Mouse (Mus musculus): ENCODE data around the gene Kmt2e. TPM values are rescaled to one million over a fixed set of nuclear protein-coding genes. Genes with fewer than 3 reads are reported as not detected.
A peak's percentile ranks its signal among the peaks of the same experiment; 100 is the strongest.

The Kmt2e gene
- polyA plus RNA-seq, 1 experiment from 2014 or later = 99.2 TPM

DNA sequence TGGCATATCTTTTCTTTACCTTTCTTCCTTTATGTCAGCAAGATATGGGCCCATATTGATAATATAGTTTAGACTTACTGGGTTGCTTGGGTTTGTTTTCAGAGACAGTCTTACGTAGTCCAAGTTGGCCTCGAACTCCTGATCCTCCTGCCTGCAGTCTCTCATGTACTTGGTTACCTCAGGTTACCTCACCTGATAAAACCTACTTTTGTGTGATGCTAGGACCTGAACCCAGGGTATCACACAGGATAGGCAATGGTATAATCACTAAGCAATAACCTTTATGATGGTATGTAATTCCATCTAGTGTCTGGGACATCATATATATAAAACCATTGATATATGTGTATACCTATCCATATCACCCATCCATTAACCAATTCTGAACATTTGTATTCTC, 12.8 kb upstream of the Kmt2e start:
- Histone ChIP-seq H3K27me3 (ENCODE audit: control insufficient read depth, insufficient read depth, low read depth, low read length) (no peaks in the 10 kb centered on the region), H3K9ac (ENCODE audit: low read length) (no peak overlapping the region), H3K27ac (ENCODE audit: low read length) (no peak overlapping the region), H3K4me3 (ENCODE audit: low read length) (no peak overlapping the region), H3K4me2 (ENCODE audit: low read depth, low read length) (no peak overlapping the region), H3K4me1 (replicated peaks; ENCODE audit: control insufficient read depth, insufficient read depth, low read length) (peaks cover 27% of the 10 kb centered on the region), H3K9me3 (ENCODE audit: control insufficient read depth, low read length) (no peaks in the 10 kb centered on the region), H3K36me3 (ENCODE audit: control insufficient read depth, insufficient read depth, low read length) (peaks cover 8% of the 10 kb centered on the region)
- no peak for ATAC-seq (ENCODE audit: low read depth)
- WGBS = 85% methylated on average over 2 of the region's 2 CpGs

DNA sequence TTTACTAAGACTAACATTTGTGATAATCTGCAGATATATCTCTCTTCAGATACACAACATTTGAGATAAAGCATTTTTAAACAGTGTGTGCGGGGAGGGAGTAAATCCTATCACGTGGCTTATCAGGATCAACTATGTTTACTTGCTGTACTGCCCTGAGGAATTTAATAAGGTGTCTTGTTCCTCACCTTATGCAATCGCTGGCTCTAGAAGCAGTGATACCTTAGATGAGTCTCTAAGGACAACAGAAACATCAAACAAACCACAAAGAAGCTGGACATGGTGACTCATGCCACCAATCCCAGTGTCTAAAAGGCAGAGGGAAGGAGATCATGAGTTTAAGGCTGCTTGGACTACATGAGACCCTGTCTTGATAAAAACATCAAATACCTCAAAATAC, 11.2 kb upstream of the Kmt2e start:
- Histone ChIP-seq H3K4me1 (replicated peaks; ENCODE audit: control insufficient read depth, insufficient read depth, low read length) (peaks cover 19% of the 10 kb centered on the region), H3K27me3 (ENCODE audit: control insufficient read depth, insufficient read depth, low read depth, low read length) (no peaks in the 10 kb centered on the region), H3K27ac (ENCODE audit: low read length) (no peak overlapping the region), H3K36me3 (ENCODE audit: control insufficient read depth, insufficient read depth, low read length) (peaks cover 10% of the 10 kb centered on the region), H3K9ac (ENCODE audit: low read length) (no peak overlapping the region), H3K9me3 (ENCODE audit: control insufficient read depth, low read length) (no peaks in the 10 kb centered on the region), H3K4me3 (ENCODE audit: low read length) (no peak overlapping the region), H3K4me2 (ENCODE audit: low read depth, low read length) (no peak overlapping the region)
- no peak for ATAC-seq (ENCODE audit: low read depth)
- whole genome bisulfite sequencing = 53% methylated on average over 3 of the region's 3 CpGs

DNA sequence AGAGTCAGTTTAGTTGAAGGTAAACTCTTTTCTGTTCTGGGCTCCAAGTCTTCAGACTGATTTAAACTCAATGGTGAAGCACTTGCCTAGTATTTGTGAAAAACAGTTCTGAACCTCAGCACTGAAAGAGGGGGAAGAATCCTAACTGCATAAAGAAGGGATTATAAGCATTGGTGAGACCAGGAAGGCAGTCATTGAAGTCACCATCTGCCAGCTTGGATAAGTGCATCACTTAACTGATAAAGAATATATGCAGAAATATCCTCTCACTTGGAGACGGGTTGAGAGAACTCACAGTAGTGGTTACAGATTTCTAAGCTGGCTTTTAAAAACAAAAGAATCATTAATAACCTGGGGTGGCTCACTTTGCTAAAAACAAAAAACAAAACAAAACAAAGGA, 6.7 kb upstream of the Kmt2e start:
- H3K36me3 ChIP-seq (ENCODE audit: control insufficient read depth, insufficient read depth, low read length) = peaks cover 10% of the 10 kb centered on the region
- no peaks in the 10 kb centered on the region for H3K27me3 ChIP-seq (ENCODE audit: control insufficient read depth, insufficient read depth, low read depth, low read length)
- no peak overlapping the region for H3K4me2 ChIP-seq (ENCODE audit: low read depth, low read length)
- ATAC-seq (ENCODE audit: low read depth) = no peak
- no peak overlapping the region for H3K9ac ChIP-seq (ENCODE audit: low read length)
- peaks cover 15% of the 10 kb centered on the region for H3K4me1 ChIP-seq (replicated peaks; ENCODE audit: control insufficient read depth, insufficient read depth, low read length)
- no peak overlapping the region for H3K4me3 ChIP-seq (ENCODE audit: low read length)
- H3K27ac ChIP-seq (ENCODE audit: low read length) = no peak overlapping the region
- no peaks in the 10 kb centered on the region for H3K9me3 ChIP-seq (ENCODE audit: control insufficient read depth, low read length)
- 43% methylated on average over 1 of the region's 1 CpGs for WGBS

DNA sequence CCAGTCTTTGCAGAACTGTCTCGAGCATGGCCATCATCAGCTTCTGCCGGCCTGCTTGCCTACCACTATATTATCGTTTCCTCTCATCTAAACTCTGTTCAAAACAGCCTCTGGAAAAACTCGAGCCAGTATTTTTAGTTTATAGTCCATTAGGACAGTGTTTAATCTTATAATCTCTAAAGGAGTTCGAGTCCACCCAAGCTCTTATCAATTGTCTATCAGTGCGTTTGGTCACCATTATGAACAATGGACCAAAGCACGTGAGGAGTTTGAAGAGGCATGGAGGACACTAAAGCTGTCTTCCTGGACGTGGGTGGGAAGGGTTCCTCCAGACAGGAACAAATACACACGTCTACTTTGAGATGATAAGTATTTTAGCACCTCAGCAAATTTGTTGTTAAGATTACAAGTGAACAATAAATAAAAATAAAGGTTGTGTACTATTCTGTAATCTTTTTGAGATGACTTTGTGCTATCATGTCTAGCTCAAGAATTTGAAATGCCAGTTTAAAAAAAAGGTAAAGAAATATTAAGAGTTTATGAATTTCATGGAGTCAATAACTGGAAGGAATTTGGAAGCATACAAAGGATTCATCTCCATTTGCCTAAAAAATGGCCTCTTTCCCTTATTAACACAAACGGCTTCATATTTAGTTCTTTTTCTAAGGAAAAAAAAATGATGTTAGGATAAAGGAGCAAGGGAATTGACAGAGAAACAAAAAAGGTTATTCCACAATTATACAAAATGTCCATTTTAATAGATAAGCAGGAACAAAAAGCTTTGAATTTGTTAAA, 3.0 kb upstream of the Kmt2e start:
- Histone ChIP-seq H3K36me3 (ENCODE audit: control insufficient read depth, insufficient read depth, low read length) (peaks cover 2% of the 10 kb centered on the region; the same call in 1 of the 2 replicates), H3K9ac (ENCODE audit: low read length) (peak overlapping the region; percentile 45; the same call in 1 of the 2 replicates), H3K27ac (ENCODE audit: low read length) (no peak overlapping the region), H3K27me3 (ENCODE audit: control insufficient read depth, insufficient read depth, low read depth, low read length) (no peaks in the 10 kb centered on the region), H3K4me2 (ENCODE audit: low read depth, low read length) (peak overlapping the region; percentile 79), H3K4me3 (ENCODE audit: low read length) (peak overlapping the region; percentile 48), H3K4me1 (replicated peaks; ENCODE audit: control insufficient read depth, insufficient read depth, low read length) (peaks cover 15% of the 10 kb centered on the region), H3K9me3 (ENCODE audit: control insufficient read depth, low read length) (no peaks in the 10 kb centered on the region)
- ATAC-seq (ENCODE audit: low read depth) = no peak
- WGBS = 5% methylated on average over 10 of the region's 10 CpGs

DNA sequence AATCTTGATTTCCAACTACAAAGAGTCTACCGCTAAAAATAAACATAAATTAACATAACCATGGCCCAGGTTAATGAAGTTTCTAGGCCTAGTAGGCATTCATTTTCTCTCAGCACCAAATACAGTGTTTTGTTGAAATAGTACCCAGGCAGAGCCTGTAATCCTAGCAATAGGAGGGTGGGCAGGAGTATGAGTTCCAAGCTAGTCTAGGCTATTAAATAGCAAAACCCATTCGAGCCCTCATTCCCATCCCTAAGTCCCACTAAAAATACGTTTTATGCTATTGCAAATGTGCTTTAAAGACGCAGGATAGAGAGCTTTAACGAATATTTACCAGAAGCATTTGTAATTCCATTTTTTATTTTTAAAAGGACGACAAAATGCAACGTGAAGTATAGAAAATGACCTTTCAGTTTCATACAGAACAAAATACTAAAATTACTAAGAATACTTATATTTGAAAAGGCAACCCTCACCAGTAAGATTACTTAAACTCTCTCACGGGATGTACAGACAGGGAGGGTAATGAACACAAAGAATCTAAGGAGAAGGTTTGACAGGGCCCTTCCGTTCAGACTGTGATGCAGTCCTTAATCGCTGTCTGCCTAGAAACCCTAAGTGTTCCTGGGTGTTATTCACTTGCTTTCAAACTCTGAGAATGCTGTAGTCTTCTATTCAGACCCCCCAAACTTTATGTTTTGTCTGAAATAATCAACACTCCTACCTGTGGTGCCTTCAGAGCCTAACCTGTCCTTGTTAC, 2.1 kb upstream of the Kmt2e start:
- Histone ChIP-seq H3K4me1 (replicated peaks; ENCODE audit: control insufficient read depth, insufficient read depth, low read length) (peaks cover 18% of the 10 kb centered on the region), H3K9ac (ENCODE audit: low read length) (peak overlapping the region; percentile 94)
- under 1% methylated on average over 10 of the region's 10 CpGs for WGBS

DNA sequence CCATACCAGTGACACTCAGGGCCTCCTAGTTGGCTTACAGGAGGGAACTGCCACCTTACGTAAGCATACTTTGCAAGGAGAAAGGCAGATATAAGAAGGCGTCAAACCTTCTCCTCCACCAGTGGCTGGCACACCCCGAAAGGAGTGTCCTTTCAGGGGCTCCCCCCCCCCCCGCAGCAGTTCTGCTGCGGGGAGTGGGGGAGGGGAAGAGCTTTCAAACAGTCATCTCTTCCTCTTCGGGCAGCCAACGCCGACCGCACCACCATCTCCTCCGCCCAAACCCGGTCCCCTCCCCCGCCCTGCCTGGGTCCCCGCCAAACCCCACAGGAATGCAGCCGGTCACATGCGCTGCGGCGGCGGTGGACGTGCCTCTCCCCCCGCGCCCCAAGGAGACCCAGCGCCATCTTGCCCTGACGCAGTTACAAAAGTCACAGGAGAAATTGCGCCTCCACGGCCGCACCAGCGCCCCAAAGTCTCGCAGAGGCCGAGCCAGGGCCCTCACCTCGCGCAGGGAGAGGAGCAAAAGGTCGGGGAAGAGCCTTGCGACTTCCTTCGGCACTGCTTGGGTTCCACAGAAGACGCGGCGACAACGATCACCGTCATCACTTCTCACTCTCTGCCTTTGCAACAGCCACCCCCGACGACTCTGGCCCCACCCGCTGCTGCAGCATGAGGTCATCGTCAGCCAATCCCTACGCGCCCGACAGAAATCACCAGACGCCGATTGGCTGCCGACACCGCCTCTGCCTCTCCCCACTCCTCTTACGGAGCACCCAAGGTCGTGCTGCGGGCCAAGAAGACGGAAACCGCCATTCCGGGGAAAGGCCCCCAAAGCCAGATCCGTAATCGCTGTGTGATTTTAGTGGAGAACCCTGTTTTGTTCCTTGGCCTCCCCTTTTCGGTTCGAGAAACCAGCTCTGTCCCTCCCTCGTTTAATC, 1.3 kb upstream of the Kmt2e start:
- no peaks in the 10 kb centered on the region for H3K36me3 ChIP-seq (ENCODE audit: control insufficient read depth, insufficient read depth, low read length)
- ATAC-seq (ENCODE audit: low read depth) = peak; percentile 95
- H3K4me1 ChIP-seq (replicated peaks; ENCODE audit: control insufficient read depth, insufficient read depth, low read length) = peaks cover 18% of the 10 kb centered on the region
- H3K4me3 ChIP-seq (ENCODE audit: low read length) = peak overlapping the region; percentile 75
- H3K4me2 ChIP-seq (ENCODE audit: low read depth, low read length) = peak overlapping the region; percentile 86
- H3K9ac ChIP-seq (ENCODE audit: low read length) = peak overlapping the region; percentile 94
- no peaks in the 10 kb centered on the region for H3K27me3 ChIP-seq (ENCODE audit: control insufficient read depth, insufficient read depth, low read depth, low read length)
- H3K27ac ChIP-seq (ENCODE audit: low read length) = peak overlapping the region; percentile 100
- under 1% methylated on average over 61 of the region's 61 CpGs for WGBS
- no peaks in the 10 kb centered on the region for H3K9me3 ChIP-seq (ENCODE audit: control insufficient read depth, low read length)

More for the DNA sequence above, 2.1 kb upstream of the Kmt2e start:
- ATAC-seq (ENCODE audit: low read depth) = no peak
- peak overlapping the region; percentile 100 for H3K27ac ChIP-seq (ENCODE audit: low read length)
- H3K4me3 ChIP-seq (ENCODE audit: low read length) = peak overlapping the region; percentile 75
- H3K36me3 ChIP-seq (ENCODE audit: control insufficient read depth, insufficient read depth, low read length) = peaks cover 2% of the 10 kb centered on the region; the same call in 1 of the 2 replicates
- no peaks in the 10 kb centered on the region for H3K9me3 ChIP-seq (ENCODE audit: control insufficient read depth, low read length)
- no peaks in the 10 kb centered on the region for H3K27me3 ChIP-seq (ENCODE audit: control insufficient read depth, insufficient read depth, low read depth, low read length)
- H3K4me2 ChIP-seq (ENCODE audit: low read depth, low read length) = peak overlapping the region; percentile 86

DNA sequence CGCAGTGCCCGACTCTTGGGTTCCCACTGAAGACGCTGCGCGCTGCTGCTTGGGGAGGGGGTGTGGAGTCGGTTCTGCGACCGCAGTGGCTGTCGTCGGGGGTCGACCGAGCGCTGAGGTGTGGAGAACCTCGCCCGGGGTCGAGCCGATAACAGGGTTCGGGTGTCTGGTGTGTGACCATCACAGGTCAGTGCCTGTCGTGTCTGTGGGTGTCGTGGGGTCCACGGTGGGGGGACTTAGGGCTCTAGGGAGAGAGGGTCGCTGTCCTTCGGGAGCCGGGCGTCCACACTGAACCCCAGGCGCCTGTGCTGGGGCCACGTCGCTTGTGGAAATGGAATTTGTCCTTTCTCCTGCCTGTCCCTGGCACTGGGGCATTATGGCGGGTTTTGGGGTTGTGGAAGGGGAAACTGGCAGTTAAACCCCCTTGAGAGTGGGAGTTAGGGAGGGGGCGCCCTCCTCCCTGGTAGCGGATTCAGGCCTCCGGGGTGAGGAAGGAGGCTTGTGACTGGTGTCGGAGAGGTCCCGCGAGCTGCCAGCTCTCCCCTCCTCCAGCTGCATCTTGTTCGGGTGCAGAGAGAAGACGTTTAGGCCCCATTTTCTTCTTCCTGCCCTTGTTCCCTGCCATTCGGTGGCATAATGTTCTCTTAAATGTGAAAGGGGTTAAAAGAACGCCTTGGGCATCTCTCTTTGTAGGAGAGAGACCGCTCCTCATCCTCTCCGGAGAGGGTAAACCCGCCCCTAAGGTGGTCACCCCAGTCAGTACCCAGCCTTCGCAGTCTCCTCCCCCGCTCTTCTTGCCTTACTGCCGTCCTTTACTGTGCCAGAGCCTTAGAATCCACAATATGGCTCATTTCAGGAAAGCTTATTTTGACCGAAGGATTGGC, 599 bp downstream of the Kmt2e start:
- Histone ChIP-seq H3K9ac (ENCODE audit: low read length) (peak overlapping the region; percentile 94), H3K9me3 (ENCODE audit: control insufficient read depth, low read length) (no peaks in the 10 kb centered on the region), H3K27me3 (ENCODE audit: control insufficient read depth, insufficient read depth, low read depth, low read length) (no peaks in the 10 kb centered on the region), H3K36me3 (ENCODE audit: control insufficient read depth, insufficient read depth, low read length) (no peaks in the 10 kb centered on the region), H3K4me2 (ENCODE audit: low read depth, low read length) (peak overlapping the region; percentile 78), H3K27ac (ENCODE audit: low read length) (peak overlapping the region; percentile 100), H3K4me3 (ENCODE audit: low read length) (peak overlapping the region; percentile 75), H3K4me1 (replicated peaks; ENCODE audit: control insufficient read depth, insufficient read depth, low read length) (peaks cover 14% of the 10 kb centered on the region)
- 0% methylated on average over 45 of the region's 46 CpGs for WGBS
- ATAC-seq (ENCODE audit: low read depth) = no peak

DNA sequence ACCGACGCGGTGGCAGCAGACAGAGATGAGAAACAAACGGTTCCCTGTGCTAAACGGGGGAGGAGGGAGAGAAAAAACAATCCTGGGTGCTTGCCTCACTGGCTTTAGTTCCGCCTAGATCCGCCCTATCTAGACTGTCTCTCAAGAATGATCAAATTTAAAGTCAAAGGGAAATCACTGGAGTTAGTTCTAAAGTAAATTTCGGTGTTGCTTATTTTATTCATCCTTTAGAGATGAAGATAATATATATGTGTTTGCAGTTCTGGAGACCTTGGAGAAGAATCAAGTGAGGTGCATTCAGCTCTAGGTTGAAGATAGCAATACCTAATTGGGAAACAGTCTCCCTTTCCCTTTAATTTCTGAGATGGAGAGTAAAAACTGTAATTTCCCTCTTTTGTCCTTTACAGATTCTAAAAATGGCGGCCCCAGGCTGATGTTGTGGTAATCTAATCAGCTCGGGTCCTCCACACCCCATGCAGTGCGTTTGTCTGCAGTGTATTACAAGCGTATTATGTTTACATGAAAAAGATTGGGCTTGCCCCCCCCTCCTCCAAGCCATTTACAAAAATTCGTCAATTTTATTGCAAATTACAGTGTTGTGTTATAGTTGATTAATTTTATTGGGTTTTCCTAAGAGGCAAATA, 1.4 kb downstream of the Kmt2e start:
- 0% methylated on average over 13 of the region's 13 CpGs for WGBS
- peak overlapping the region; percentile 100 for H3K27ac ChIP-seq (ENCODE audit: low read length)

More for the DNA sequence above, 1.4 kb downstream of the Kmt2e start:
- no peaks in the 10 kb centered on the region for H3K36me3 ChIP-seq (ENCODE audit: control insufficient read depth, insufficient read depth, low read length)
- H3K9ac ChIP-seq (ENCODE audit: low read length) = peak overlapping the region; percentile 94
- peak overlapping the region; percentile 75 for H3K4me3 ChIP-seq (ENCODE audit: low read length)
- no peak for ATAC-seq (ENCODE audit: low read depth)
- H3K4me1 ChIP-seq (replicated peaks; ENCODE audit: control insufficient read depth, insufficient read depth, low read length) = peaks cover 9% of the 10 kb centered on the region
- peak overlapping the region; percentile 78 for H3K4me2 ChIP-seq (ENCODE audit: low read depth, low read length)
- no peaks in the 10 kb centered on the region for H3K9me3 ChIP-seq (ENCODE audit: control insufficient read depth, low read length)
- no peaks in the 10 kb centered on the region for H3K27me3 ChIP-seq (ENCODE audit: control insufficient read depth, insufficient read depth, low read depth, low read length)

Measured in lung, embryonic 16.5 days (tissue).